Mouse (Mus musculus): ENCODE results near the gene Tubb2b.

DNA sequence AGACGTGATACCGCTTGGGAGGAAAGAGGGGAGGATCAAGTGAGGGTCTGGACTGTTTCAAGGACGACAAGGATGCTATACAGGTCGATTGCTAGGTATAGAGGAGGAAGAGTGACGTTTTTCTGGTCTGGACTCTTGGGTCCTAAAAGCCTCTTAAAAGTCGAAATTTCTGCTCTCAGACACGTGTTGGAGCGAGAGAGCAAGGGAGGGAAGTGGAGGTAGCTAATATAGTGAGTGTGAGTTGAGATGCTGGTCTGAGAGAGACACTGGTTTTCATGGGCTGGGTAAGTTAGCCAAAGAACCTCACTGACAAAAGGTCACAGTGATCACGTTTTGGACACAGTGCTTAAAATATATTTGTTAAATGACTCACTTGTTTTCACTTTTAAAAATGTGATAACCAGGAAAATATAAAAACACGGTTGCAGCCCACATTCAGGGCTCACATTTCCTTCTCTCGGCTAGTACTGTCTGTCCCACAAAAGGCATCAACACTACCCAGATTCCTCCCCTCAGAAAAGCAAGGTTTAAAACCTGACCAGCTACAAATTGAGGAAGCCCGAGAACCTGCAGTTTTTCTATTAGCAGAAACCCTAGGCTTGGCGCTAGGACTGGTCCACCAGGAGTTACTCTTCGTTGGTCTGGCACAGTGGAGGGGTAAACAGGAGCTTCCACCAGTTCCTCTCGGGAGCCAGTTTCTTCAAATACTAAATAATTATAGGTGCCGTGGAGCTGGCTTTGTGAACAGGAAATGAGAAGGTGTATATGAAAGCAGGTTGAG, 51.6 kb downstream of the Tubb2b start:
- no peak for TF ChIP-seq ZNF384 (IDR thresholded peaks at IDR 0.05; ENCODE audit: low read depth, low read length)
- no peak for TF ChIP-seq MAFK (IDR thresholded peaks at IDR 0.05; ENCODE audit: insufficient read depth, low read depth, low read length)
- no peak for TF ChIP-seq CHD2 (IDR thresholded peaks at IDR 0.05; ENCODE audit: low read depth, low read length)
- no peak for TF ChIP-seq ZC3H11A (IDR thresholded peaks at IDR 0.05; ENCODE audit: borderline replicate concordance, low read depth, low read length)
- no peak for TF ChIP-seq HCFC1 (IDR thresholded peaks at IDR 0.05; ENCODE audit: borderline replicate concordance, insufficient read depth, low read length)
